Mouse (Mus musculus): ENCODE results near the gene Zdbf2.
A peak's percentile ranks its signal among the peaks of the same experiment; 100 is the strongest.

Zdbf2 gene

DNA sequence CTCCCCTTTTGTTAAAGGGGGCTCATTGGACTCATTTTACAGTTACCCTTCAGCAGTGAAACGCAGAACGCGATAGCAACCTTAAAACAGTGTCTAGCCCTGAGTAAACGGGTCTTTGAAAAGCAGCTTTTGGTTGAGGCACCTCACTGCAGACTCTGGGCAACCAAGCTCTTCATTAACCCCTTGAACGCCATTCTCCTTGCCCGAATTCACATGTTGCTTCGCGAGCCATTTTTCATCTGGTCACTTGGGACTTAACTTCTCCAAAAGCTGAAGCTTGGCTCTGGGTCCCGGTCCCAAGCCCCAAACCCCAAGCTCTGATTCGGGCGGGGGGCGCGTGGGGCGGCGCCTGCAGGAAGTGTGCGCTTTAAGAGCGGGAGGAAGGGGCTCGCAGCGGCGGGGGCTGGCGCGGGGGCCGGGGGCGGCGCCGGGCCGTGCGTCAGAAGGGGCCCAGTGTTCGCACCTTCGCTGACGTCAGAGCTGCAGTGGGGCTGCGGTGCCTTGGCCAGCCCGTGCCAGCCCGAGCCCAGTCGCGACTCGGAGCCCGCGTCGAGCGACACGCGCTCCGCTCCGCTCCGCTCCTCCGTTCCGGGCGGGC lies at the start of gene Zdbf2:
Zdbf2 (plus strand) TSS at position 525 of the 598 bp plus-strand sequence.
- peak; percentile 33 for DNase-seq

DNA sequence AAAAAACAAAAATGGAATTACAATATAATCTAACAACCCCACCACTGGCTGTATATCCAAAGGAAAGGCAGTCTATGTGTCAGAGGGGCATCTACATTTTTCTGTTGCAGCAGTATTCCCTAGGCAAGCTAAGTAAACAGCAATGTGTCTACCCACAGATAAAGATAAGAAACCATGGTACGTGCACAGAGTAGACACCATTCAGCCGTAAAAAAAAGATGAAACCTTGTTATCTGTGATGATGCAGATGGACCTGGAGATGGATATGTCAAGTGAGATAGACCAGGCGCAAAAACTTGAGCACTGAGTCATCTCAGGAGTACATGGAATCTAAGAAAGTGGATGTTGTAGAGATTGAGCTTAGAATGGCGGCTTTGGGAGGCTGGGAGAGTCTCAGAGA lies 48.1 kb upstream of the Zdbf2 start:
- no peak for DNase-seq

DNA sequence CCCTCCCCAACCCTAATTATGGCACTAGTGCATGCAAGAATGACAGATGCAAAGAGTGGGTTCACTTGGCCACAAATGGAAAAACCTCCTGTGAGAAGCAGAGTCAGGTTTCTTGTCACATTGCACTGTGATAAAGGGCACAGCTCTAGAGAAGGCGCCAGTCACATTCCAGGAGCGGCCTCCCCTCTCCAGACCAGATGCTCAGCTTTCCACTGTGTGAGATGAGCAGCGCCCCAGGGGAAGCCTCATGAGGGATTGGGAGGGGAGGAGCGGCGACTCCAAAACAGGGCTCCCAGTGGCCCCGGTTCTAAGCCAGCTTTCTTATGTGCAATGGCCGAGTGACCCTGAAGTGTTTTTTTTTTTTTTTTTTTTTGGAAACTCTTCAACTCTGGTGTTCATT lies 47.2 kb upstream of the Zdbf2 start:
- DNase-seq, result peak; percentile 9

DNA sequence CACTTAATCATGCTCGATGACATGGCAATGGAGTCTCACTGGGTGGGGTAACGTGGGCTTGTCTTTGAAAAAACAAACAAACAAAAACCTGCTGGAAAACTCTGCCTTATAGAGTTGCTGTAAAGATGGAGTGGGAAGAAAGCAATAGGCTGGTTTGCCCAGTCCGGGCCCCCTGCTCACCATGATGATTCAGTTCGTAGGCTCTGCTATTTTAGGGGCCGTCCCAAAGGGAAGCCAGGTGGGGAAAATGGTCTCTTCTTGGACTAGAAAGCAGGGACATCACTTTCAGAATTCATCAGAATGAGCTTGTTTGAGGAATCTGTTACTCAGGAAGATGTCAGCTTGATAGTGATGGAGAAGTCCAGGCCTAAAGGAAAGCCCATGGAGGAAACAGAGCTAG lies 45.8 kb upstream of the Zdbf2 start:
- no peak for DNase-seq

DNA sequence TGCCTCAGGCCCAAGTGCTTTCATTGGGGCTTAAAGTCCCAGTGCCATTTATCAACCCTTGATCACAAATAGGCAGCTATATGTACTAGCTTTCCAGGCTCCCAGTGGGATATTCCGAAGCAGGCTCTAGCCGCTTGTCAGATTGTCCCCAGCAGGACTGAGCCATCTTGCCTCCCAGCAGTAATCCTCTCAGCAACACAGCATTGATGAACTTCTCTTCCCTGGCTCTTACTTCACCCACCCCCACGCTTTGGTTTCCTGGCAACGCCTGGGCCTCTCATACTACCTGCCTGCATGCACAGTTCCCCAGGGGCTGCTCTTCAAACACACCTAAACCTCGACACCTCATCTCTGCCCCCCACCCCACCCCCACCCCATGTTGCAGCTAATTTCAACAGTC lies 35.7 kb upstream of the Zdbf2 start:
- DNase-seq, result no peak

DNA sequence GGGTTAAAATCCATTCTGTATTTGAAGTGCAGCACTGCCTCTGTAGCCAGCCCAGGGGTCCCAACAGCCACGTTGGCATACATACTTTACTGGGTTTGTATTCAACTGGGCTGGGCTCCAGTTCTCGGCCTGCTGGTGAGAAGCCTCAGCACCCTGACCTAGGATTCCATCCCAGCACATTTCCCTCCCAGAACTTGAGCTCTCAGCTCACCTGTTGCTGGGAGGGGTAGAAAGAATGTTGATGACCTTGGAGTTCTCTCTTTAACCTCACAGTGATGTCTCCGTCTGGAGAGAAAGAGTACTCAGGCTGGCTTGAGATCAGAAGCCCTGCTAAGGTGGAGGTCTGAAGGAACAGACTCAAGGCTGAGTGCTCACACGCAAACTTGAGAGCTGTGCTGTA lies 33.8 kb upstream of the Zdbf2 start:
- DNase-seq, result no peak

DNA sequence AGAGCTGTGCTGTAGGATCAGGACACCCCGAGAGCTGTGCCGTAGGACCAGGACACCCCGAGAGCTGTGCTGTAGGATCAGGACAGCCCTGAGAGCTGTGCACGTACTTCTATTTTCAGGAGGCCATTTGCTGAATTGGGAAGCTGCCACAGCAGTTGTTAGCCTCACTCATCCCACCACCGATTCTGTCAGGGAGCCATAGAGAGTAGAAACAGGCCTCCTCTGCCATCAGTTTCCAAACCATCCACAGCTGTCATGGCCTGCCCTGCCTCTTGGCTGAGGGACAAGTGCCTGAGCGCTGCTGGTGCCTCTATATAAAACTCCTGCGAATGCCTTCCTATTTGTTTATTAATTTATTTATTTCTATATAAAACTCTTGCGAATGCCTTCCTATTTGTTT lies 33.3 kb upstream of the Zdbf2 start:
- DNase-seq, result no peak

DNA sequence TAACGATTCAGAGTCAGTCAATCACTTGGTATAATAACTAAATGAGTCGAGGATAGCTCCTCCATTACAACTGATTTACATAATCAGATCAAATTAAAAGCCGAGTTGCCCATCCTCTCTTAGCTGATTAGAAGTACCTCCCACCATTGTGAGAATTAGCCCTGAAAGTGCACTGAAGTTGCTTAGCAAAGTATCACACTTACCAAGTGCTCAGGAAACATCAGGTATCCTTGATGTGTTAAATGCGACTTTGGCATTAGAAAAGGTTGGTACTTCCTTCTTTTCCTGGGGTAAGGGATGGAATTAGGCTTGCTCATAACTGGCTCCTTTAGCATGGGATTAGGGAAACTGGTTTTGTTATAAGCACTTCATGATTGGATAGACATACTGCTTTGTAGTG lies 29.2 kb upstream of the Zdbf2 start:
- DNase-seq, result no peak

DNA sequence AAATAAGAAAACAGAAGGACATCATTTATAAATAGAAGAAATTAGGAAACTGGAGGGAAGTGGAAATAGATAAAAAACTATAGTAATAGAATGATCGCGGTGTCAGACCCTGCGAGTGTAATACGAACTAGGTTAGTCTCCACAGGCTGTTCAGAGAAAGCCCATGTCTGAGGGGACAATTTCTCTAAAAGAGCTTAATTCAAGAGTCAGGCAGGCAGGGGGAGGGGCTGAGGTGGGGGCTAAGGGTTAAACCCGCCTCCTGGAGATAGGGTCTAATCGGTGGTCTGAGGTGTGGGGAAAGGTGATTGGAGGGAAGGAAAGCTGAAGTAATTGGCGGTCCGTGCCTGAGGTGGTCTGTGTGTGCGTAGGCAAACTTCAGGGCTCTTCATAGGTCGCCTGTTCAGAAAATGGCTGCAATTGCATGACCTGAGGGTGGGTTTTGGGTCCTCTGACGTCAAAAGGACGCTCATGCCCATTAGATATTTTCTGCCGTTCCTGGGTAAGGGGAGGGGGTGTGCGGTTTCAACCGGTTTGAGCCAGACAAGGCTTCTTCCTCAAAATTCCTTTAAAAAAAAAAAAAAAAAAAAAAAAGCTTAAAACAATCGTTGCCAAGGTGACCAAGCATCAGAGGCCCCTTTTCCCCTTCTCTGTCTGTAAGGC lies 26.1 kb upstream of the Zdbf2 start:
- no peak for DNase-seq

DNA sequence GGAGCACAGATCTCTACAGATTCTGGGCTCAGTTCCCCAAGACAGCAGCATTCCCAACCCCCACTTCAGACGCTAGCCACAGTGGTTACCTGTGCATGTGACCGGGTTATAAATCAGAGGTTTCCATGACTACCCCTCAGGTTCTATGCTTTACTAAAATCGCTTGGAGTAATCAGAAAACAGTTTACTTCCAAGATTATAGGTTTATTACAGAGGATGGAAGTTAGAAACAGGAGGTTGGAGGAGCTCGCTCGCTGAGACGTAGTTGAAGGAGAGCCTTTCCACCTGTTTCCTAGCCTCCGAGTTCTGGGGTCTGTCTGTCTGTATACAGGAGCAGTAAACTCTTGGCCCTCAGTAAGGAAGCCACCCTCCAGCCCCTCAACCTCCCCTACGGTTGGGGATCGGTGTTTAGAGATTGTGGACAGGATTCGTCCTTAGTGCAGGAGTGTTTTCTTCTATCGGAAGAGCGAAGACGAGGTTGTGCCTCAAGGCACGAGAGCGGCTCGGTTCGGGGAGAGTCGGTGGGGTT lies 25.2 kb upstream of the Zdbf2 start:
- DNase-seq, result no peak

DNA sequence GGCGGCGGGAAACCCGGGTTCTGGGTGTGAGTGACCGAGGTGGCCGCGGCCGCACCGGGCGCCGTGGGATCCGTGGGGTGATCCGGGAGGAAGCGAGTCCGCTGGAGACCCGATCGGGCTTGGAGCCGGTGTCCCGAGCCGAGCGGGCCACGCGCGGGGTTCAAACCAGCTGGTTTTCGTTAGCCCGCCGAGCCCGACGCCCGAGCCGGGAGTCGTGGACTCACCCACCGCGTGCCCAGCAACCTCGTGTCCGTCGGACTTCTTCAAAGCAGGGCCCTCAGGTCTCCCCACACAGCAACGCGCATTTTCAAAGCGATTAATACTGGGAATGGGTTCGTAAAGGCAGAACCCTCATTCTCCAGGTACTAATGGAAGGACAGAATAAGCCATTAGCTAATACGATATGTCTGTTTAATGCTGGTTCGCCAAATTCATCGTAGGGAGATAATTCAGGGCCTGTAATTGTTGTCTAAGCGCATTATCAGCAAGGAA lies 24.7 kb upstream of the Zdbf2 start:
- no peak for DNase-seq

DNA sequence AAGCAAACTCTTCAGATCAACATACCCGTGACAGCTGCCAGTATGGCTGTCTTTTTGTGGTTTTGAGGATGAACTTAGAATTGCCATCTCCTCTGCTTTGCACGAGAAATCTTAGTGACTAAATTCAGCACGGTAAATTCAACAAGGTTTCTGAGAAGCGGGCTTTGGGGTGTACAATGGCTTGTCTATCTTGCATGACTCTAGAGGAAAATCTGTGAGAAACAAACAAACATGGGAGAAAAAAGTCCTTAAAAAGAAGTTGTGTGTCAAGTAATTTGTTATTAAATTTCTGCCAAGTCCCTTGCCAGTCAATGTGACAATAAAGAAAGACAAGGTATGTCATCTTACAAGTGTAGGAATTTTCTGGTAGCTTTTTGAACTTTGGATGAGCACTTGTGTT lies 23.8 kb upstream of the Zdbf2 start:
- DNase-seq, result no peak

DNA sequence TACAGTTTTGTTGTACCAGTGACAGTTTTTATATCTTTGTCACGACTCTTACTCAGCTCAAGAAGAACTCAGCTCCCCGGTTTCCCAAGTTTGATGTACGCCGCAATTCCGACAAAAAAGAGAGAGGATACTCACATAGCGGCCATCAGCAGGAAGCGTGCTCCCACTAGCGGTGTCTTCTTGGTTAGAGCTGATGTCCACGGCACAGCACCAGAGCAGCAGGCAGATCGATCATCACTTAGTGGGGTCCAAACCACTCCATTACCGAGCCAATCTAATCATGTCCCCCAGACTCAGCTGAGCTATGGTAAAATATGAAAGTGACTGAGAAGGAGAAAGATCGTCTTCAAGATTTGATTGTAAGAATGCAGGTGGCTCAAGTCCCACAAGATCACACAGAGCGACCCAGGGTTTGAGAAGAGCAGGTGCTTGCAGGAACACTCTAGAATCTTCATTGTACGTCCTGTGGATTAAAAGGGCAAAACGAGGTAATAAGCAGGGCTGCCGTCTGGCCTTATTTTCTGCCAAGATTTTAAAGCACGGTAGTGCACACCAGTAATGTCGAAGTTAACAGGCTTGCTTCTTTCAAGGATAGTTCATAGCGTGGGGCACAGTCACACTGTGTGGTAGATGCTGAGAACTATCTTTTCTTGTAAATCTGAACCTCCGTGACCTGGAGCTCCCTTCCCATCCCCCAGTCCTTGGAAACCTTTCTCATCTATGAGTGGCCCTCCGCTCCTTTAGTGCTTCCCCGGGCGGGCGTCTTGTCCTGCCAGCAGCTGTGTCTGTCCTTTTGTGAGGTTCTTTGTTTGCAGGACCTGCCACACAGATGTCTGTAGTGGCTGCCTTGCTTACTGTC lies 20.5 kb upstream of the Zdbf2 start:
- no peak for DNase-seq

DNA sequence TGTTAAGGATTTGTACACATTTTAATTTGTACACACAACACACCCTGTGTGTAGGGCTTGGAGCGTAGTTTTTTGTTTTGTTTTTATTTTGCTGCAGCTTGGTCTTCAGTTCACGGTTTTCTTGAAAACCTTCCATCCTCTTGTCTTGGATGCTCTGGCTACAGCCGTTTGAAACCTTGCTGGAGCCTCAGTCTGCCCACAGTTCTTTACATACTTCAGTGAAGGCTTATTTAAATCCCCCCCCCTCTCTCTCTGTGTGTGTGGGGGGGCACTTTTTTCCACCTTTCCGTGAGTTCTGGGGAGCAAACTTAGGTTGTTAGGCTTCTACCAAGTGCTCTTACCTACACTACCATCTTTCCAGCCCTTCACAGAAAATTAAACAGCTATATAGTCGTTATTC lies 19.8 kb upstream of the Zdbf2 start:
- no peak for DNase-seq

DNA sequence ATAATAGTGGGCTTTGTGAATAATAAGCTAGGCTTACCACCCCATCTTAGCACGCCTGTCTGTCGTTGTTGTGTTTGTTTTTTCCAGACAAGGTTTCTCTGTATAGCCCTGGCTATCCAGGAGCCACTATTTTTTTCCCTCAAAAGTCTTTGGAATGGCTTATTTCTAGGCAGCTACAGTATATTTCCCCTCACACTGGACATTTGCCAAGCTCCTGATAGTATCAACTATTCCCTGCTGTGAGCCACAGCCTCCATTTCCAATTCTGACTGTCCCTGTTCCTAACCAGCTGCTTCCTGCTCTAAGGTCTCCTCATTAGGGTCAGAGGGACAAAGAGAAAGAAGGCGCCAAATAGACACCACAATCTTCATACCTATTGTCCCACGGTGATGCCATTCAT lies 18.0 kb upstream of the Zdbf2 start:
- no peak for DNase-seq

DNA sequence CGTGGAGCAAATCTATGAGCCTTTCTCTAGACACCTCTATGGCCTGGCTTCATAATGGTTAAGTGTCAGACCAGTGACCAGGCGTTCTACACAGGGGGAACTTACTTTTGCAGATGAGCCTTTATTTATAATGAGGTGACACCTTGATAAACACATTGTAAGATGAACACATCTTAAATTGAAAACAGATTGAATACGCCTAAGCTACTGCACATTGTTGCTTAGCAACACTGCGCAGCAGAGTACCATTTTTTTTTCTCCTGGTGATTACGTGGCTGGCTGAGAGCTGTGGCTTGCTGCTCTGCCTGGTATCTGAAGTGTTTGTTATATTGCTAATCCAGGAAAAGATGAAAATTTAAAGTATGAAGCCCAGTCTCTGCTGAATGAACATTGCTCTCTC lies 17.0 kb upstream of the Zdbf2 start:
- no peak for DNase-seq

DNA sequence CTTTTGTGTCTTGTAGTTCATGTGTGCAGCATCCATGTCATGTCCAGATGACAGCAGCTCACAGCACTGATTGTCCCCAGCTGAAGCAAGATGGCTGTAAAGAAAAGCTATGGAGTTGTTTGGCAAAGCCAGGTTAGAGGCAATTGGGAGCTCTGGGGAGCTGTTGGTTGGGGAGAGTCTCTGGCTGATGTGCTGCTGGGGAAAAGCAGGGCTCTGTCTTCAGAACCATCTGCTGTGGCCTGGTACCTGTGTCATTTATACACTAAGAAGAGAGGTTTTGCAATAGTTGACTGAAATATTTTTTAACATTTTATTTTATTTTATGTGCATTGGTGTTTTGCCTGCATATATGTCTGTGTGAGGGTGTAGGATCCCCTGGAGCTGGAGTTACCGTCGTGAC lies 14.6 kb upstream of the Zdbf2 start:
- no peak for DNase-seq

DNA sequence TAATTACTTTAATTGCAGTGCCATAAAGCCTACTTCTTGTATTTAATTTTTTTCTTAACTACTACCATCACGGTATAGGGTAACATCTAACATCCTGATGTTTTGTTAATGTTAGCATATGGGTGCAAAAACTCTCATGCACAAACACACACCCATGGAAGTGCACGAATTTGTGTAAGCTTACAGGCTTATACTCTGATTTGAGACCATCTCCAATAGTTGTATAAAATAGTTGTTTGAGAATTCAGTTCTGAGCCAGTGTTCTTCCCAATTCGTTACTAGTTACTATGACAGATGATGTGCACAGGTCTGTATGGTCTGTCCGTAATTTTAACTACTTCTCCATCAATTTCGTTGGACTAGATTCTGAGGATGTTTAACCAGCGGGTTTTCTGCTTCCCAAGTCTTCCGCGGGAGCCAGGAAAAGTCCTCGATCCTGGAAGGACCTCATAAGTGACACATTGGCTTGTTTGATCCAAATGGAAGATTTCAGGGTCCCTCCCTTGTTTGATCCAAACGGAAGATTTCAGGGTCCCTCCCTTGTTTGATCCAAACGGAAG lies 13.7 kb upstream of the Zdbf2 start:
- no peak for DNase-seq

DNA sequence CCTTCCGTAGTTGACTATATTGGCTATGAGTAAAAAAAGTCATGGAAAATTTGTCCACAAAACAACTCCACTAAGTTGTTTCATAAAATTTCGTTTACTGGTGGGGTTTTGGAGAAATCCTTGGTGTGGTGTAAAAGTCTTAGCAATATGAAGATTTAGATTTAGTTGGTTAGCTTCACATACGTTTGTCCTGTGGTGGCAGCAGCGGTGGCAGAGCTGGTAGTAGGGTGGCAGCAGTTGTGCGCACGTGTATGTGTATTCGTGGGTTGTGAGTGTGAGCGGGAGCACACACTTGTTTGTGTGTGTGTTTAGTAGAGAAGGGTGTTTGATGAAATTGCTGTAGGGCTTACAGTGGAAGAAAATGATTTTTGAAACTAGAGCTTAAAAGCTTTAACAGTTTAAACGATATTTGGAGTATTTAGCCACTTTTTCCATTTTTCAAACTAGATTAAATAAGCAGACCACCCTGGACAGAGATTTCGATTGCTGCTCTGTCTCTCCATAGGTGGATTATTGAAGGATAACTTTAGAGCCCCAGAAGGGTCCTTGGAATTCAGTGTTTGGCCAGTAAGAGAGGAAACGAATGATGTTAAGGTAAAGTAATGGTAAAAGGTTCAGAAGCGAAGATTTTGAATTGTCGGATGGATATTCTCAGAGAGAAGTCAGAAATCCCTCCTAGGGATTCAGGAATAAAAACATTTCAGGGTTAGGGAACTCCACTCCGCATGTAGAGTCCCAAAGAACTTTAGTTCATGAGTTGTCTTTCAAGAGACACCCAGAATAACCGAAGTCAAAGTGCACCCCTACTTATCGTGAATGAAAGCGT lies 12.9 kb upstream of the Zdbf2 start:
- DNase-seq, result no peak

DNA sequence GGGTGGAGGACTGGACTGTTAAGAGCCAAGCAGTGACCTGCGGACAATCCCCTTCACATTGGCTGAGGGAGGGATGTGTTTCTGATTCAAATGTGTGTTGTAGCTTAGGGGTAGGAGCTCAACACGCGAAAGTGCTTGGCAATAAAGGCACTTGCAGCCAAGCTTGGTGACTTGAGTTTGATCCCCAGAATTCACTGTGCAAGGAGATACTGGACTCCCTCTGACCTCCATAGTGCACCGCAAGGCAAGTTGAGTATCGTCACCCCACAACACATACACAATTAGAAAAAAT lies 12.4 kb upstream of the Zdbf2 start:
- DNase-seq, result no peak

DNA sequence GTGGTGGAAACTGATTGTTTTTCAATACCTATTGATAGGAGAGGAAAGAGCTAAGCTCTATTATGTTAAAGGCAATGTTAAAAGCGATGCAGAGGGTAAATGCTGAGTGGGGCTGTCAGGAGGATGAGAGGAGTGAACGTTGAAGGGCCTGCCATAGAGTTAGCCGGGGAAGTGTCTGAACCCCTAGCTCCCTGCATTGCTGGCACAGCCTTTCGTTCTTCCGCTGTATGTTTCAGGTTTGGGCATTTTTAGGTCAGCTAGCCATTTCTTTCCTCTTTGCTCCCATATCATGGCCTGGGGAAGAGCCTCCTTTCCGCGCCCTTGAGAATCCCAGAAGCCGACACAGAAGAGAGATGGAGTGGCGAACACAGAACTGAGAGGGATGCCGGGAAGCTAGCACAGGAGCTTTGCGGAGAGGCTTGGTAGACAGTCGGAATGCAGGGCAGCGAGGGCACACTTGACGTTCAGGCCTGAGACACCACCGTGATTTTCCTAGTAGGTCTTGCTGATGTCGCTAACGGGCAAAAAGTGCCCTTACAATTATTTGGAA lies 11.9 kb upstream of the Zdbf2 start:
- no peak for DNase-seq

DNA sequence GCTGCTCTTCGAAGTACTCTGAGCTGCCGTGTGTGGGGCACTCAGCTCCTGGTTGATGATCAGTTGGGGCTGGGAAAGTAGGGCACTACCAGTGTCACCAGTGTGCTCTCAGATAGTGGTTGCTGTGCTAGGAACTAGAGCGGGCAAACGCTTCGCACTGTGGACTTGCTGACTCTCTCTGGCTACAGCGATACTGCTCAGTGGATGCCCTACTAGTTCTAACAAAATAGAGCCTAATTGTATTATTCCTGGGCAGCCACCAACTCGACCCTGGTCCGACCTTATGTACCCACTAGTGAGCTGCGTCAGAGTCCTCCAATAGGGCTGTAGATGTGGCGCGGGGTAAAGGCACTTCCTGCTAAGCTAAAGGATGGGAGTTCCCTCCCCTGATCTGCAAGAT lies 9.4 kb upstream of the Zdbf2 start:
- no peak for DNase-seq
